Mouse (Mus musculus) megakaryocyte, embryonic 14.5 days (primary cell): ENCODE results near the gene Unc5c.

Experiments used
- FLI1 ChIP-seq: IDR thresholded peaks from 2 replicates; pipeline ENCODE4 v1.6.1; 2012; ENCODE audit warnings: low read length, inconsistent platforms, mixed read lengths
- GATA1 ChIP-seq: IDR thresholded peaks from 3 replicates; pipeline ENCODE4 v1.6.1; 2012; ENCODE audit warnings: mixed read lengths, low read length, inconsistent platforms, borderline replicate concordance

DNA sequence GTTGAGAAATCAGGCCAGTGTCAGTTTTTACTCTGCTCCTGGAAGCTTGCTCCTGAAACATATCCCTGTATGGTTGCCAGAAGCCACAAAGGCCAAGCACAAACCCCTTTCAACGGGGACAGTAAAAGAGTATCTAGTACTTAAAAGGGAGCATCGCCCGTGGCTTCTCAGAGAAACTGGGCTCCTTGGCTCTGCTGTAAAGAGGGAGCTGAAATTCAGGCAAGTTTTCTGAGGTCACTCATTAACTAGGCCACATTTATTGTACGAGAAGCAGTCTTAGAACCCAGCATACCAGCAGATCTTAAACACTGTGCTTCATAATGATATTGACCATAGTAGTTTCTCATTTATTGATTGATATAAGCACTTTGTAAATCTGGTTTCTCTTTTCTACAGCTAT lies 317.5 kb downstream of the Unc5c start:
- no peak for TF ChIP-seq GATA1
- TF ChIP-seq FLI1: no peak
